Mouse (Mus musculus): Measurements from ENCODE around the gene Olfr273. TPM values are rescaled to one million over a fixed set of nuclear protein-coding genes. Genes with fewer than 3 reads are reported as not detected.

The Olfr273 gene
- polyA plus RNA-seq, 1 experiment from 2014 or later, result not detected

Other genes starting within 250 kb of the Olfr273 start
- gene Olfr275, start 44.6 kb downstream of the Olfr273 start, polyA plus RNA-seq (2015; fragmentation: Nextera tagmentation; extraction: Ambion mirVana), result not detected in 2 replicates
- gene Olfr272, start 59.9 kb upstream of the Olfr273 start, polyA plus RNA-seq (2015; fragmentation: Nextera tagmentation; extraction: Ambion mirVana), result not detected in 2 replicates
- not detected in 2 replicates for gene Olfr270, start 105.3 kb upstream of the Olfr273 start, polyA plus RNA-seq (2015; fragmentation: Nextera tagmentation; extraction: Ambion mirVana)
- not detected in 2 replicates for gene Nipsnap3a, start 130.0 kb upstream of the Olfr273 start, polyA plus RNA-seq (2015; fragmentation: Nextera tagmentation; extraction: Ambion mirVana)
- gene Nipsnap3b, start 152.6 kb upstream of the Olfr273 start, polyA plus RNA-seq (2015; fragmentation: Nextera tagmentation; extraction: Ambion mirVana), result 54.8 and 62.6 TPM in 2 replicates

Data from heart, embryonic 16.5 days (tissue).